Mouse (Mus musculus) cerebellum, adult 2 months (tissue): ENCODE measurements around the gene Pacrg. TPM values are rescaled to one million over a fixed set of nuclear protein-coding genes. Genes with fewer than 3 reads are reported as not detected.

Experiments used
- DNase-seq, 2 experiments: peaks; one replicate each; pipeline ENCODE4 v3.0.0; 2021
- H3K27ac ChIP-seq: fragments of 200-500 bp; 2 replicates; pipeline ENCODE4 v1.5.1; 2012; ENCODE audit warnings: low read length, control low read depth, inconsistent platforms; ENCODE audit not compliant: insufficient read depth
- H3K27me3 ChIP-seq: fragments of 200-500 bp; 2 replicates; pipeline ENCODE4 v1.6.1; 2012; ENCODE audit warnings: inconsistent platforms, mild to moderate bottlenecking, low read length, moderate library complexity; ENCODE audit not compliant: control insufficient read depth, insufficient read depth
- H3K4me1 ChIP-seq: fragments of 200-500 bp; 2 replicates; pipeline ENCODE4 v1.6.1; 2011; ENCODE audit warnings: low read length; ENCODE audit not compliant: control insufficient read depth, insufficient read depth
- H3K4me3 ChIP-seq: fragments of 200-500 bp; replicated peaks from 2 replicates; pipeline ENCODE3; 2011; ENCODE audit warnings: mild to moderate bottlenecking, low read depth, low read length, control low read depth; ENCODE audit not compliant: insufficient read depth
- CTCF ChIP-seq: fragments of 200-500 bp; IDR thresholded peaks from 2 replicates; pipeline ENCODE4 v1.5.1; 2011; ENCODE audit warnings: low read depth, mild to moderate bottlenecking, control low read depth, low read length, moderate library complexity, borderline replicate concordance; ENCODE audit not compliant: insufficient read depth
- POLR2A ChIP-seq: fragments of 200-500 bp; IDR thresholded peaks from 2 replicates; pipeline ENCODE4 v1.6.1; 2011; ENCODE audit warnings: low read length, control low read depth, borderline replicate concordance; ENCODE audit not compliant: insufficient read depth
- WGBS: fragments of 180-500 bp; shearing (Covaris S2); methylation state at CpG from one replicate; pipeline ENCODE4 v1.1.7; 2018; 5-methylcytosine and 5-hydroxymethylcytosine counted together
- polyA plus RNA-seq: library from polyadenylated mRNA; depleted of rRNA; stranded (reverse); fragments of >200 nt; gene quantifications from 2 replicates; pipeline ENCODE4 v1.2.3, GENCODE M21; 2012

Gene Pacrg
- polyA plus RNA-seq, 1 experiment: 17.4 TPM

DNA sequence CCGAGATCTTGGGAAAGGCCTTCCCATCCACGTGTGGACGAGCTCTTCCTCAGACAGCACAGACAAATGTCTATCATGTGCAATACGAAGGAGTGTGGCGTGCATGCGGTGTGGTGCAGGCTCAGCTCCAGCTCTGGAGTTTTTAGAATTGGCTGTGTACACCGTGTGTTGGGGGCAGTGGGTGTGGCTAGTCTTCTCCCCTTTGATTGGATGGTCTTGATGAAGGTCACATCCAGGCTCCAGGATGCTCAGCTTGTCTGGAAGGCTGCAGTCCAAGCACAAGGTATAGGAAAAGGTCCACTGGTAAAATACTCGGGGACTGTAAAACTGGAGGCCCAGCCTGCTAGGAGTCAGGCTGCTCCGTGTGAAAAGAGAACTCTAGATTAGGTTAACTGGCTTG, 450.4 kb downstream of the Pacrg start:
- Histone ChIP-seq H3K4me3 (no peak overlapping the region), H3K27ac (0 out of 2 replicates have a peak overlapping the region, but pooled peaks have one; percentile 6), H3K4me1 (no peaks in the 10 kb centered on the region), H3K27me3 (no peaks in the 10 kb centered on the region)
- DNase-seq: no peak
- TF ChIP-seq POLR2A (no peak), CTCF (no peak)
- 78% methylated on average over 9 of the region's 9 CpGs for WGBS

DNA sequence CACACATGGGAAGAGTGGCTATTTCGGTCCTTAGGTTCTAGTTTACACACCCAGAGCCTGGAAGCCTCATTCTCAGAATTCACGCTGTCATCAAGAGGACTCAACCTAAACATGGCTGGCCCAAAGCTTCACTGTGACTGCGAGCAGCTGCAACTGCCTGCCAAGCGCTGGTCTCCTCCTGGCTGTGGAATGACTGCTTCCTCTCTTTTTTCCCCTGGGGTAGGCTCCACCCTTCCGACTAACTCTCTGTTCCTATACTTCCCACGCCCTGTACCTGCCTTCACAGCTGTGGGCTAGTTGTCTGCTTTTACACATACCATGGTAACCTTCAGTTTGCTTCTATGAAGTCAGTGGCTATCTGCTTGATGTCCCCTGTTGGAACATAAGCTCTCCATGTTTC, 453.6 kb downstream of the Pacrg start:
- Histone ChIP-seq H3K27ac (no peak overlapping the region), H3K27me3 (no peaks in the 10 kb centered on the region), H3K4me1 (no peaks in the 10 kb centered on the region), H3K4me3 (no peak overlapping the region)
- TF ChIP-seq POLR2A (no peak), CTCF (no peak)
- DNase-seq: no peak
- WGBS: 79% methylated on average over 6 of the region's 6 CpGs

DNA sequence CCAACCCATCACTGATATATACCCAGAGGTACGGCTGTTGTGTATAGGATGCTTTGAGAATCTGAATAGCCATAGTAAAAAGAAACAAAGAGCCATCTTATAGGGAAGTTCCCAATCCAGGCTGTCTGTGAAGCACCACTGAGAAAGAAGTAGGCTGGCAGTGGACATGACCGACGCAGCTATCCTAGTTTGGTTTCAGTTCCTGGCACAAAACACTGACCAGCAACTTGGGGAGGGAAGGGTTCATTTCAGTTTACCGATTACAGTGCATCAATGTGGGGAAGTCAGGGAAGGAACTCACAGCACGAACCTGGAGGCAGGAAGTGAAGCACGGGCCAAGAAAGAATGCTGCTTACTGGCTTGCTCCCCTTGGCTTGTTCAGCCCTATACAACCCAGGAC, 456.7 kb downstream of the Pacrg start:
- 85% methylated on average over 6 of the region's 6 CpGs for WGBS
- DNase-seq: no peak
- no peak for TF ChIP-seq CTCF
- TF ChIP-seq POLR2A: no peak
- H3K27me3 ChIP-seq: no peaks in the 10 kb centered on the region
- no peak overlapping the region for H3K4me3 ChIP-seq
- H3K27ac ChIP-seq: no peak overlapping the region
- no peaks in the 10 kb centered on the region for H3K4me1 ChIP-seq

DNA sequence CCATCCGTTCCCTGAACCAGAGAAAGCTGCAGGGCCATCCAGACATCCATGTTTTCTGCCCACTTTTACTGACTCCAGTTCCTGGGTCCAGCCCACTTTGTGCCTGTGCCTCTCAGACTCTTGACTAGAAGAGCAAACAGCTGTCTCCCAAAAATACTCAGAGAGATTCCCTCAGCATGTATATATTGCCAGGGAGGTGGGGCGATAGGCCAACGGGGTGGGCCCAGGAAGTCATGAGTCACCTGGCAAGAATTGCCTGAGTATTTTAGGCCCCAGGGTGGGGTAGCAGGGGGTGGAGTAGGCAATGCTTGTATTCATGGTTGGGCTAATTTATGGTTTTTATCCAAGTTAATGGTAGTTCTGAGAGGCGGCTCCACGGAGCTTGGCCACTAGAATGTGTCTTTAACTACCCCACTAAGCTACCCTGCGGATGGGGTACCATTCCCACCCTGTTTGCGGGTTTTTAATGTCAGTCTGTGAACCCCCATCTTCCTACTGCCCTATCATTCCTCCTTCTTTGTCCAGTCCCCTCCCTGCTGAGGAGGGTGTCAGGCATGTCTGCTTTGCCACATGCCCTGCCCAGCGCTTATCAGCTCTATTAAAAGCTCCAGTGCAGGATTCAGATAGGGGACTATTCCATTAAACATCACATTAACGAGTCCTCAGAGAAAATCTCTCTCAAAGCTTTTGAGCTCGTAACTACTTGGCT, 461.5 kb downstream of the Pacrg start:
- 77% methylated on average over 10 of the region's 10 CpGs for WGBS
- no peak for DNase-seq

DNA sequence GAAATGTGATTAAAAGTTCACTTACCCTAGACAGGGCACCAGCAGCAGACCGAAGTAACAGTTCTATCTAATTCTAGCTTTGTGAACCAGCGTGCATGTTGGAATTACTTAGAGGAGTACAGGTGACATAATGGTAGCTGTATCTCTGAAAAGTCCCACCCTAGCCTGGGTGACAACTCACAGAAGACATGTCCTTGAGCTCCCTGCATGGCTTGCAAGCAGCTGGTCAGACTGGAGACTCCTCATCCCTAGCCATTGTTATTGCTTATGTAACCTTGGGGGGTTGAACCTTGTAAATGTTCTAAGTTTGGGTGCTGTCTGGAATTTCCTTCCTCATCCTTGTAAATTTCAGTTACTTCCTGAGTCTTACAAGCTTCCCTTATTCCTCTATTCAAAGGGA, 462.5 kb downstream of the Pacrg start:
- H3K27ac ChIP-seq: no peak overlapping the region
- WGBS: 97% methylated on average over 2 of the region's 2 CpGs
- no peak for TF ChIP-seq CTCF
- TF ChIP-seq POLR2A: no peak

More for the DNA sequence above, 461.5 kb downstream of the Pacrg start:
- TF ChIP-seq CTCF (no peak), POLR2A (no peak)
- no peak overlapping the region for H3K27ac ChIP-seq
- no peaks in the 10 kb centered on the region for H3K4me1 ChIP-seq
- no peak overlapping the region for H3K4me3 ChIP-seq
- no peaks in the 10 kb centered on the region for H3K27me3 ChIP-seq

DNA sequence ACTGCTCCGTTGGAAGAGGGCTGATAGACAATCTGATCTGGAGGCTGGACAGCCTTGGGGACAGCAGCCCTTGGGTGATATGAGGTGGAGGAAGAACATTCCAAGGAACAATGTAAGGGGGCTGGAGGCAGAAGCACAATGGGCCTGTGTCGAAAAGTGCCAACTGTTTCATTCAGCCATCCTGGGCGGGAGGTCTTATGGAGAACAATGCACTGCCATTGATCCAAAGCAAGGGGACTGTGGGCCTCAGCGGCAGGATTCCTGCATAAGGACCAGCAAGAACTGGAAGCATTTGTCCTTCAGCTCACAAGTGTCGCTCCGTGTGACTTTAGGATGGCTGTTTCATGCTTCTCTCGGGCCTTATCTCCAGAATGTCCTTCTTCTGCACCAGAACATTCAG, 465.8 kb downstream of the Pacrg start:
- TF ChIP-seq CTCF: no peak
- no peak for TF ChIP-seq POLR2A
- WGBS: 51% methylated on average over 7 of the region's 7 CpGs
- Histone ChIP-seq H3K27ac (no peak overlapping the region; the same call in 1 of the 2 replicates), H3K27me3 (no peaks in the 10 kb centered on the region), H3K4me3 (no peak overlapping the region), H3K4me1 (no peaks in the 10 kb centered on the region)
- no peak for DNase-seq

More for the DNA sequence above, 462.5 kb downstream of the Pacrg start:
- no peak for DNase-seq
- no peak overlapping the region for H3K4me3 ChIP-seq
- no peaks in the 10 kb centered on the region for H3K27me3 ChIP-seq
- no peaks in the 10 kb centered on the region for H3K4me1 ChIP-seq

DNA sequence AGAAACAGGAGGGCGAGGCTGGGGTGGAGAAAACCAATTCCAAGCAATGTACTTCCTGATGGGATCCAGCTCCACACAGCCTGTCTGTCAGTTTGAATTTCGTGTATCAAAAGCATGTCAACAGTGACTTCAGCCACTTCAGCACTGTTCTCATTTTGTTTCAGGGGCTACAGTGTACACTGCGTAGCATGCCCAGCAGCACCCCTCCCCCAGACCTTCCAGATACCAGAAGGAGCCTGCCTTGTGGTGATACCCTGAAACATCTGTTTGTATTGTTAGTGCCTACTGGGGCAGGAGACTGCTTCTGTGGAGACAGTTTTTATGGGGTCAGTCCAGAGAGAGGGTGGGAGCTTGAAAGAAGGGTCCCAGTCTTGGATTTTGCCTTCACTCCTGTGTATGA, 466.4 kb downstream of the Pacrg start:
- no peak for TF ChIP-seq CTCF
- no peak for TF ChIP-seq POLR2A
- Histone ChIP-seq H3K27ac (no peak overlapping the region; the same call in 1 of the 2 replicates), H3K4me1 (no peaks in the 10 kb centered on the region), H3K27me3 (no peaks in the 10 kb centered on the region), H3K4me3 (no peak overlapping the region)
- WGBS: 80% methylated on average over 3 of the region's 3 CpGs
- no peak for DNase-seq

DNA sequence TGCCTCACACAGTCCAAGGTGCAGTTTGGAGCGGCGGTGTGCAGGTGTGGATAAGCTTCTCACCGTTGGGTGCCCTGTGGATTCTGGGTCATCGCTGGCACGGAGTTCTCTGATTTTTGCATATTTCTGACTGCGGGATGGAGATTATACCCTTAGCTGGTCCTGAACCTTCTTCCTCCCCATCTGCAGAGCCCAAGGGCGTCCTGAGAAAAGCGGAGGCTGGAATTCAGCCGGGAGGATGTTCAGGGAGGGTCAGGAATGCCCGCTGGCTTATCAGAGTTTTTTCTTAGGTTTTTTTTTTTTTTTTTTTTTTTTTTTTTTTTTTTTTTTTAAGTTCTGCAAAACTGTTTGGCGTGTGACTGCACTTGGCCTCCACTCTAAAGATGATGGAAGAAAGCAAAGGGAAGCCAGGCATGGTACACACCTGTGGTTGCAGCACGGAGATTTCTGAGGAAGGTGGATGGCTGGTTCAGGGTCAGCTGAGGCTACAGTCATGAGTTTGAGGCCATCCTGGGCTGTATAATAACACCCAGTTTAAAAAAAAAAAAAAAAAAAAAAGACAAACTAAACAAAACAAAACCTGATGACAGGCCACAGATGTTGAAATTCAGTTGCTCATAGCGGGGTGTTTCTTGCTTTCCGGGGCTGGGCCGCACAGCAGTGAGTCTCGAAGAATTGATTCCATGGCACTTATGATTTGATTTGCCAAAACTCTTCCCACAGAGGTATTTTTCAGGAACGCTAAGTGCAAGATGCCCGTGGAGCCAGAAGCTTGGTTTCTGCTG, 467.9 kb downstream of the Pacrg start:
- DNase-seq: no peak
- WGBS: 61% methylated on average over 18 of the region's 18 CpGs
- no peaks in the 10 kb centered on the region for H3K27me3 ChIP-seq
- TF ChIP-seq POLR2A: no peak
- no peak for TF ChIP-seq CTCF
- no peak overlapping the region for H3K4me3 ChIP-seq
- no peaks in the 10 kb centered on the region for H3K4me1 ChIP-seq
- H3K27ac ChIP-seq: no peak overlapping the region
